Mouse (Mus musculus) megakaryocyte, adult 5-6 weeks (primary cell): Measurements from ENCODE around the gene Myo5c. TPM values are rescaled to one million over a fixed set of nuclear protein-coding genes. Genes with fewer than 3 reads are reported as not detected.

Experiments used
- ATAC-seq: 2 replicates; pipeline ENCODE4 v1.8.0; 2016; ENCODE audit warnings: mild to moderate bottlenecking, inconsistent platforms; ENCODE audit not compliant: poor library complexity, severe bottlenecking
- total RNA-seq, 2 experiments: library from RNA; stranded (forward) in 1 of 2; stranded (reverse) in 1 of 2; fragments of 153-499, 151-499 nt in 1 of 2; fragments of 221-1000, 200-1000 nt in 1 of 2; gene quantifications; 2 replicates each; pipeline versions ENCODE4 v1.2.3 to v1.2.4; 2015 to 2017

Gene Myo5c
- not detected in 2 replicates for total RNA-seq (2015)
- total RNA-seq (2017) = not detected in 2 replicates

DNA sequence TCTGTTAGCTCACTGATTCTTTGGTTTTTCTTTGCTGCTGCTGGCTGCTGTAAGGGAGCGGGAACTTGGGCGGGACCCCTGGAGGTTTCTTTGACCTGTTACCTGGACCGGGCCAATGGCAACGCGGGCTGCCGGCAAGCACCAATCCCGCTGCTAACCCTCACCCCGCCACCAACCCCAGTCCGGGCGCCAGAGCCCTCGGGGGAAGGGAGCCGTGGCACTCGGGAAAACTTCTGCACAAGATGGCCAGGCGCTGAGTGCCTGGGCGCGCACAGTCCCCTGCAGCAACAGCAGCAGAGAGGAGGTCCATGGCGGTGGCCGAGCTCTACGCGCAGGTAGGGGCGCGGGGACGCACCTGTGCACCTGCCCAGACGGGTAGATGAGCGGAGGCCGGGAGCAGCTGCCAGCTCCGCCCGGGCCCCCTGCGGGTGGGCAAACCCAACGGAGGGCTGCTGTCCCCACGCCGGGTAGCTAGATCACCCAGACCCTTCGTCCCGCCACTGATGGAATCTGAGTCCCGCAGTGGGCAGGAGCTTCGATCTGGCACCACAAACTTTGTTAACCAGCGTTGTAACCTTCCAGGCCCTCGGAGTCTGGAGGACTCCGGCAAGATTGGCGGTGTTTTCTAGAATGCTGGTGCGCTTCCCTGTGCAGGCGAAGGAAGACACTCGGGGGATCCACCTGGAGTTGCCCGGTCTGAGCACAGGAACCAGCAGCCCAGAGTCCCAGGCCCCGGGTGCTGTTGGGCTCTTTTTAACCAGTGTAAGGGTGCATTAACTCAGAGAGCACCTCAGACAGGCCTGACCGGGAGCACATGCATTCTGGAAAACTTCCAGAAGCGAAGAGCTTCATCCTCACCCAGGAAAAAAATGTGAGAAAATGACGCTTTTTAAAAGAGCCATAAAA lies at the start of gene Myo5c:
Myo5c (plus strand) TSS at position 180 of the 906 bp plus-strand sequence.
- ATAC-seq = no peak

DNA sequence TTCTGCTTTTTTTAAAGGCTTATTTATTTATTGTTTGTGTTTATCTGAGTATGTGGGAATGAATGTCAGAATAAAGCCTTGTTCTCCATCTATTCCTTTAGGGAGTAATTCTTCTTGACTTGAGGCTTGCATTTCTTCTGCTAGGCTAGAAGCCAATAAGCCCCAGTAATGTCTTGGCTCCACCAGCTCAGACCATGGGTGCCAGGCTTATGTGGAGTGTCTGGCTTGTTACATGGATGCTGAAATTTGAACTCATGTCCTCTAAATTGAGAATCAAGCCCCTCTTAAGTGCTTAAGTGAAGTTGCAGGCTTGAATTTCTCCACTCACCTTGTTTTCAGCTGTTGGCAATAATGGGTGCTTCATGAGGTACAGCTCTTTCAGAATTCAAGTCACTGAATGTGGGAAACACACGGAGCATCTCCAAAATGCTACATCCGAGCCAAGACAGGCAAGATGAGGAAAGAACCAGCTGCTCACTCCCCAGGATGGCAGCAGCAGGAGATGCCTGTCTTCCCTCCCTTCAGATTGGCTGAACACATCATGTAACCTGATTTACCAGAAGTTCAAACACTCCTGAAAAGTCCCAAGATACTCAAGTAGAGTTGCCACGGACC lies 44.1 kb upstream of the Myo5c start:
- no peak for ATAC-seq

DNA sequence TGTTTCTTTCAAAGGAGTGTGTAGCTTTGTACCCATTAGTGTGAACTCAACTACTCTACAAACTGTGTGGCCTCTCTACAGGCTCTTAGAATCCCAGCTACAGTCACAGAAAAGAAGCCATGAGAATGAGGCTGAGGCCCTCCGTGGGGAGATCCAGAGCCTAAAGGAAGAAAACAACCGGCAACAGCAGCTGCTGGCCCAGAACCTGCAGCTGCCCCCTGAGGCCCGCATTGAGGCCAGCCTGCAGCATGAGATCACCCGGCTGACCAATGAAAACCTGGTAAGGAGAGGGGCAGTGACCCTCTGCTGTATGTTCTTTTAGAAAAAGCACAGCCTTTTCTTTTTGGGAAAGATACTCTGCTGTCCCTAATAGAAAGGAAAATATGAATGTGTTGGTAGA lies 38.0 kb upstream of the Myo5c start:
- ATAC-seq = no peak

DNA sequence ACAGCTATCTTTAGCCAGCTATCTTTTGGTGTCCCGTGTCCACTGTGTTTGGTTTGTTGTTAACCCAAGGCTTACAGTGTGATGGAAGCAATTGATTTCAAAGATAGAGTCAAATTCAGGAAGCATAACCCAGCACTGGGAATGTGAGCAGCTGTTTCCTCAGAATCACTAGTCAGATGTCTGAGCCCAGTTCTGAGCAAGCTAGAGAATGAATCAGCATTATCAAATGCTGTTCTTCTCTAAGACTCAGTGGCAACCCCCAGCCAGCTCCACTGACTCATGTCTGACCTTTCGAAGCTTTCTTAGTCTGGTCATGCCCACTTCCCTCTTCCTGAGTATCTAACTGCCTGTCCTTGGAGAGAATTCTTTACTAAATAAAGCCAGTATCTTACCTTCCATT lies 35.5 kb upstream of the Myo5c start:
- ATAC-seq = peak; percentile 81

DNA sequence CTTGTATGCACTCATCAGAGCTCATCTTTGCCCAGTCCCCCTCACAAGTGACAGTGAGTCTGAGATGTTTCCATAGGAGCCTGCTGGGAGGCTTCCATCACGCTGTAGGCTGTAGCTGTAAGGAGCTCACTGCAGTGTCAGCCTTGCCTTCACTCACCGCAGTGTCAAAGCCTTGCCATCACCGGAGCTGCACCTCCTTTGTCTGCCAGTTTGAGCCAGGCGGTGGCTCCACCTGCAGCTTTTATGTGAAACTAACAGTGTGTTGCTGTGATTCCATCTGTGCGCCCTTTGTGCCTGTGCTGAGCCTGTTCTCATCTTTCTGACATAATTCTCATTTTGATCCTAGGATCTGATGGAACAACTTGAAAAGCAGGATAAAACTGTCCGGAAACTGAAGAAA lies 34.5 kb upstream of the Myo5c start:
- ATAC-seq = no peak

DNA sequence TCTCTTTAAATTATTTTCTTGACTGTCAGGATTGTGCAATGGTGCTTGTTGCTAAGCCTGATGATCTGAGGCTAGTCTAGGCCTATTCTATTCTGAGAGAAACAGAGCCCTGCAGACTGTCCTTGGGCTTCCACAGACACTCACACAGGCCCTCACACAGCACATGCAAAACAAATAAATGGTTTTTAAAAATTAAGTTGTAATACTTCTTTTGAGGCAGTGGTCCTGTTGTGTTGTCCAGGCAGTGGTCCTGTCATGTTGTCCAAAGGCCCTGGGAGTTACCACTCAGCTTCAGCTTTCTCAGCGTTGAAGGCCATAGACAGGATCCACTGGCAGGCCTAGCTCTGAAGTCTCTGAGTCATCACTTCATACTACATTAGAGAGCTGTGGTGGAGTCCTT lies 30.3 kb upstream of the Myo5c start:
- no peak for ATAC-seq

DNA sequence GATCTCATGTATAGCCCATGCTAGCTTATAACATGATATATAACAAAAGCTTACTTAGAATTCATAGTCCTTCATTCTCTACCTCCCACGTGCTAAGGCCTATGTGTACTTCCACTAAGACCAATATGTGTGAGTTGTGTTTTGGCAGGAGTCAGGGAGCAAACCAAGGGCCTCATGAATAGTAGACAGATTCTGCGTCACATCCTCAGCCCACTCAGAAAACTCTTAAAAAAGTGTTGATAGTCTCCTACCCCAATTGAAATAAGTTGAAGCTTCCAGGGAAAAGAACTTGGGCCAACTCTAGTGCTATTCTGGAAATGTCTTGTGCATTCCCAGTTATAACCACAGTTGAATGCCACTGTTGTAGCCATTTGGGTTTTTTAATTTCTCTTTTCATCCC lies 29.8 kb upstream of the Myo5c start:
- ATAC-seq = no peak

DNA sequence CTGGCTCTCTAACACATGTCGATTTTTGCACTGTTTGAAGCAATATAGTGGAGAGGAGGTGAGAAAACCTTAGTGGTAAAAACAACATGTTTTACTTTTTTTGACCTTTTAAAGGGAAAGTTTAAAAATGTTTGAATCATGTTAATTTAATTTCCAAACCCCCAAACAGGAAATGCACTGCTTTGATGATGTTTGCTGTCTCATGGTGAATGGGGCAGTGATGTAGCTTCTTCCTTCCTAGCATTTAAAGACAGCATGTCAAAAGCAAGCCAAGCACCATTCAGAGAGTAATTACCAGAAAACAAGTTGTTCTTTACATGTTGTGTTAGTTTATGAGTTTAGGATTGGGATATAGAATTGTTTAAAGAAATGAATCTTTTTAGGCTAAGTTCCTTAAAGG lies 22.6 kb upstream of the Myo5c start:
- no peak for ATAC-seq

DNA sequence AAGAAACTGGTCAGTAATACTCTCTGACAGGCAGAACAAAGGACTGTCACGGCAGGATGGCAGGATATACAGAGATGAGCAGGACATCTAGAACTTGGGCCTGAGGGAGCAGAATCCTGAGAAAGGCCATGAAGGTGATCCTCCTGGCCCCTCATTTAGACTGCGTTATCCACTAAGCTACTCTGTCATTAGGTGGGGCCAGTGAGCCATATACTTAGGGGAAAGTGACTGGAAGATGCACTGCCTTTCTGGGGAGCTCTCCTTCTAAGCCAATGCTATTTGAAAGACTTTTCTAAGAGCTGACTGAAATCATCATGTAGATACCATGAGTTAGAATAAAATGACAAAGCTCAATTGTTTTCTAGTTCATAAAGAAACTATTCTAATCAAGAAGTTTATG lies 21.6 kb upstream of the Myo5c start:
- ATAC-seq = no peak

DNA sequence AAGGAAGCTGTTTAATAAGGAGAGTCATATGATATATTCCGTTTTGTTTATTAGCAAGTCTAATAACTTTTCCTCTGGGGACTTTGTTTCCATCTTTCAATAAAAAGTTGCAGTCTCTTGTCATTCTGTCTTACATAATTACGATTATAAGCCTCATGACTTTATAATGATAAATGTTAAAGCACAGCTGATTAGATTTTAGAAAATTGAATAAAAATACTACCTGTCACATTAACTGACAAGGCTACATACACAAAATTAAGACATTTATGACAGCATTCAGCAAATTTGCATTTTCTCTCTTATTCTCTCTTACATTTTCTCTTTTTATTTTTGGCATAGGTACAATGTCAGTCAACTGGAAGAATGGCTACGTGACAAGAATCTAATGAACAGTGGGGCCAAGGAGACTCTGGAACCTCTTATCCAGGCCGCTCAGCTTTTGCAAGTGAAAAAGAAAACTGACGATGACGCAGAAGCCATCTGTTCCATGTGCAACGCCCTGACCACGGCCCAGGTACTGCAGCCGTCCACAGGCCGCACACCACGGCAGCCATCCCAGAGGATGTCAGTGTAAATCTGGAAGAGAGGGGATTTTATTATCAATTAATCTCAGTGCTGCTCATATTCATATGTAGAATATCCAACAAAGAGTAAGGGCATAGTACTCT lies 16.9 kb upstream of the Myo5c start:
- no peak for ATAC-seq

DNA sequence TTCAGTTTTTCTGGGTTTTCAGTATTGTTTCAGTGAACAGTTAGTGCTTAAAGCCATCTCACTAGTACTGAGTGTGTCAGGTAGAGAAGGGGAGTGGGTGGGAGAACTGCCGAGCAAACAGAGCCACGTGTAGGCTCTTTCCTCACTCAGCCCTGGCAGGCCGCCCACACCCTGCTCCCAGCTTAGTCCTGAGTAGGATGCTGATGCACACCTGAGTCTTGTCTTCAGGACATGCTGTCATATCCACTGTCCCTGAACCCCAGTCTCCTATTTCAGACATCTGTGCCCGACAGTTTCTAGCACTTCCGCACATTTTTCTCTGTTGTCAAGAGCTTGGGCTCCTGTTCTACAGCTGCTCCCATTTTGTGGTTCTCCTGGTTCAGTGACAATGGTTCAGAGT lies 11.9 kb upstream of the Myo5c start:
- no peak for ATAC-seq

DNA sequence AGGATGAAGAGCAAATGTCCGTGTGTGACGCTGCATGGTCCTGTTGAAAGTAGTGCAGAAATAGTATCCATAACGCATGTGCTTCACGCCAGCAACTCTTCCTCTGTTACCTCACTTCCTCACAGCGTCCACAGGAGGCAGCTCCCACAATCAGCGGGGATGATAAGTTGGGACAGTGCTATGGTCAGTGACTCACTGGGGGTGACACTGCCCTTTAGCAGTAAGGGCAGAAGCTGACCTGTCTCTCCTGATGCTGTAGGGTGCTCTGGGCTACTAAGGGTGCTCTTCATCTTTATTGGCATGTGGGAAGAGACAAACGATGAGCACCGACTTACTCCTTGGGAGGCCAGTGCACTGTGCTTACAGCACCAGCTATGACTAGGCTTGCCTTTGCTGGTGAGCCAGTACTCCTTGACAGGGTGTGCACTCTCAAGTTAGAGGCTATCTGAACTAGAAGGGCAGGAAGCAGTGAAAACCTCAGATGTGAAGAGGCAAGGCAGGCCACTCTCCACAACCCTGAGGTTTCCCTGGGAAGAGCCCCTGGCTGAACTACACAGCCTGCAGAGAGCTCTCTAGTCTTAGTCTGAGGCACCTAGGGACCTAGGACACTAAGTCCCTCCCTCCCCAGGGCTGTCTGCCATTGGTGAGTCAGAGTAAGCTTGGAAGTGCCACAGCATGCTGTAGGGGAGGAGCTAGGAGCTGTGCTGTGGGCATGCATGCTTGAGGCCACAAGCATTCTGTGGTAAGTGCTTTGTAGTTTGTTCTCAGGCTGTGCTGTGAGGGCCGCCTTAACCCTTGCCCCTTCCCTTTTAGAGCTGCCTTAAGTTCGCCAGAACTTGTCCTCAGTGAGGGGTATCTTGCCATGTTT lies 10.2 kb upstream of the Myo5c start:
- ATAC-seq = no peak; the same call in 1 of the 2 replicates

DNA sequence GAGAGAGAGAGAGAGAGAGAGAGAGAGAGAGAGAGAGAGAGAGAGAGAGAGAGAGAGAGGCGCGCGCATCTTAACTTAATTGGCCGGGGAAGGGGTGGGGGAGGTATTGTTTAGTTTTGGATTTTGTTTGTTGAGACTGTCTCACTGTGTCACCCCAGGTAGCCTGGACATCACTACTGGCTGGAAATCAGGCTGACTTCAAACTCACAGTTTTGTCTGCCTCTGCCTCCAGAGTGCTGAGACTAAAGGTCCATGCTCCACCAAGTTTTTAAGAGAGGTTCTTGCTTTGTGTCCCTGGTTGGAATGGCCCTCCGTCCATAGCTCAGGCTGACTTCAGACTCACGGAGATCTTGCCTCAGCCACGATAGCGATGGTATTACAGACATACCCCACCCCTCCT lies 1.0 kb downstream of the Myo5c start:
- ATAC-seq = no peak

DNA sequence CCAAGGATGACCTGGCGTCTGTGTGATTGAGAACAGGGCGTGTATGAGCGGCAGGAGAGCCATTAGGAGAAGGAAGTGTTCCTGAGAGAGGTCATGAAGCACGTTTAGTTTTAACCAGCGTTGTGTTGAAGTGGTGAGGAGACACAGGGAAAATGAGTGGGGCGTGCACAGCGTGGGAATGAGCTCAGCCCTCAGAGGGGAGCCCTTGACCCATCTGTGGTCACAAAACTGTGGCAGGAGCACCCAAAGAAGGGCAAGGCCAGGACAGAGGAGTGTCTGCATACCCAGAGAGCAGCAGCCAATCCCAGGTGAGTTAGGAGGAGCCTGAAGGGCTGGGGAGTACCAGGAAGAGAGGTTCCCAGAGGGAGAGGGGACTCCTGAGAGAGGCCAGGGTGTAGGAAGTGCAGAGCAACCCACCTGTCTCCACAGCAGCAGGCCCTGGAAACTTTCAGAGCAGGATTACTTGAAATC lies 2.5 kb downstream of the Myo5c start:
- no peak for ATAC-seq

DNA sequence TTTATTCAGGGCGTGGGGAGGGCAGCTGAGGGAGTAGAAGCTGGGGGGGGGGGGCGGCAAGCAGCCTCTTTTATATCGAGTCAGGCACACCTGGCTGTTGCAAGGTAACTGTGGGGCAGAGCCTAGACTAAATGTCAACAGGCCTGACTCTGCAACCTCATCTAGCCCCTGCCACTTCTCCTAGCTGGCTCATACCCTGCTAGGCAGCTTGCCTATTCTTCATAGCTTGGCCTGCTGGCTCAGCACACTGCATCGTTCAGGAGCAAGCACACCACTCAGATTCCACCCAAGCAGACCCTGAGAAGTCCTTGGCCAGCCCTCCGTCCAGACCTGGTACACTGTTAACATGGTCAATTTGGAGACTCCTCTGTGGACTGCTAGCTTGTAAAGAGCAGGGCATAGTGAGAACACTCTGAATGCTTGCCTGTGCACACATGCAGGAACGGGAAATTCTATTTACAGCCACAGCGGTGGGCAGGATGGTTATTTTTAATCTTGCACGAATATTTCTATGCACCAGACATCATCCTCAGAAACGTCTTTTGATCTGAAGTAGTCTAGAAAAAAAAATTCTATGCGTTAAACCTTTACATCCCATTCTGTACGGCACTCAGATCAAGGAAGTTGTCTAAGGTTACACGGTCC lies 3.3 kb downstream of the Myo5c start:
- no peak for ATAC-seq

DNA sequence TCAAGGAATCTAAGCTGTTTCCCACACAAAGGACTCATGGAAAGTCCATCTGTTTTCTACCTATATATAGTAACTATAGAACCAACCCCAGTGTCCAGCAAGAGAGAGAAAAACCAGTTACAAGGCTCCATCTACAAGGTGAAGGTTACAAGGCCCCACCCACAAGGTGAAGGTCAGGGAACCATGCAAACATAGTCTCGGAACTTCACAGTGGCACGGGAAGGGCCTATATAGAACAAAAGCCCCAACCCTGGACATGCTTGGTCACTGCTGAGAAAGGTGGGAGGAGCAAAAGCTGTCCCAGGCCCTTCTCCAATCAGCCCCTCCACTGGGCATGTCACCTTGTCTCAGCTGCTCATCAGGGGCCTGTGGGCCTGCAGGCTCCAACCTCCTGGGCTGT lies 3.9 kb downstream of the Myo5c start:
- ATAC-seq = no peak

DNA sequence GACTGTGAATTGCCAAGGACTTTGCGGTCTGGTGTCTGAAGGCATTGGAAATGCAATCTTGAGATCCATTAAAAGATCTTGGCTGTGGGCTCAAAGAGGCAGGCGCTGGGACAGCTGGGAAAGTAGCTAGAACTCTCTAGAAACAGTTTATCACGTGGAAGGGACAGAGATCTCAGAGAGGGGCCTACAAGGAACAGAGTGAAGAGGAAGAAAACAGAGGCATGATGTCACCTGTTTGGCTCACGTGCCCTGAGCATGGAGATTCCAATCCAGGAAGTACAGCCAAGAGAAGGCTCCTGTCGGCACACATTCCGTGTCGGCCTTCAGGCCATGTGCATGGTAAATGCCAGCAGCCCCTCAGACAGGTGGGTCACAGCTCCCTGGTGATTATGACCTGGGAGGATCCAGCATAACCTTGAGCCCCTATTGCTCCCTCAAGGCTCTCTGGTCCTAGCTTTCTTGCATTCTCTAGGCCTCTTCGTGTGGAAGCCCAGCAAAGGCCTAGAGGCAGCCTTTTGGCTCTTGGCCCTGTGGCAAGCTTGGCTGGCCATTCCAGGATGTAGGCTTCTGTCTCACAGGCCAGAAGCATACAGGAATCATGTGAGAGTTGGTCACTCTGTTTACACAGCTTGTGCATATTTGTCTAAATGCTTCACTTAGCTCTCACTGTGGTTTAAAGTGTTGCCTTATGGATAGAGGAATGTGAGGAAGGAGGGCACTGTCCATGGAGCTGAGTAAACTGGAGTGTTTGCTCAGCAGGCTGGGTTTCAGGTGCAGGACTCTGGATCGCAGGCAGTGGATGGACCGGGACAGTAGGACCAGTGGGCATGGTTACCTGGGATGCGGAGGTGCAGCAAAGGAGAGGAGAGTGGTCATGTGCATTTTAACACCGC lies 4.8 kb downstream of the Myo5c start:
- no peak for ATAC-seq

DNA sequence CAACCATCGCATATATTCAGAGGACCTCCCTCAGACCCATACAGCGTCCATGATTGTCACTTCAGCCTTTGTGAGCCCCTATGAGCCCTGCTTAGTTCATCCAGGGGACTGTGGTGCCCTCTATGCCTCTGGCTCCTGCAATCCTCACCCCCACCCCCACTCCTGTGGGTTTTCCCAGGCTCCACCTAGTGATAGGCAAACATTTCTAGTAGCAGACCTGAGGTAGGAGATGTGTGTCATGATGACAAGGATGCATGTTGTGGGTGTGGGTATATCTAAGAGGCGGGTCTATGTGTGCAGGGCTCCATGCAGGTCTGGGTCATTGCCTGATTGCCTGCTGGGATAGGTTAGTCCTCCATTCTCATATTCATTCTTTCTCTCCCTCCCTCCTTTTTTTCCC lies 6.4 kb downstream of the Myo5c start:
- no peak for ATAC-seq

DNA sequence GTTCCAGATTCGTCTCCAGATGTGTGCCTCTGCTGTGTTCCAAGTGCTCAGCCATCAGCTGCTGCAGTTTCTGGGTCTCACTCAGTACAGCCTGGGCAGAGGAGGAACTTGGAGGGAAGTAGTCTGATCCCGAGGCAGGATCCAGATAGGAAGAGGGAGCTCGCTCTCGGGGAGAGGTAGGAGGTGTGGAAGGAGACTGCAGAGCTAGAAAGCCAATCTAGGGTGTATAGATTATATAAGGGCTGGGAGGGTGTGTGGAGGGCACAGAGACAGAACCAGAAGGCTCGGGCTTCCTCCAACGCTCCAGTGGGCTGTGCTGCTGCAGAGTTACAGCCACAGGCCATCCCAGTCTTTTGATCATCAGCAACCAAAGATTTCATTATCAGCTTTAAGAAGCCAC lies 11.2 kb downstream of the Myo5c start:
- ATAC-seq = no peak
